Mouse (Mus musculus) intestine, embryonic 15.5 days (tissue): ENCODE results near the gene Zbtb7b. TPM values are rescaled to one million over a fixed set of nuclear protein-coding genes. Genes with fewer than 3 reads are reported as not detected.

Experiments used
- ATAC-seq: fragments of 200-750 bp; cut with Nextera tagmentation; 2 replicates; pipeline ENCODE4 v1.8.0; 2017; ENCODE audit warnings: moderate TSS enrichment, moderate library complexity
- H3K27ac ChIP-seq: fragments of 300-500 bp; sonication (generic); 2 replicates; pipeline ENCODE4 v1.5.1; 2015; ENCODE audit warnings: mild to moderate bottlenecking, inconsistent platforms
- H3K27me3 ChIP-seq: fragments of 300-500 bp; sonication (generic); replicated peaks from 2 replicates; pipeline ENCODE4 v1.6.1; 2015; ENCODE audit warnings: inconsistent platforms
- H3K36me3 ChIP-seq: fragments of 300-500 bp; sonication (generic); 2 replicates; pipeline ENCODE4 v1.6.1; 2015; ENCODE audit warnings: inconsistent platforms
- H3K4me1 ChIP-seq: fragments of 300-500 bp; sonication (generic); replicated peaks from 2 replicates; pipeline ENCODE4 v1.6.1; 2015; ENCODE audit warnings: inconsistent platforms
- H3K4me2 ChIP-seq: fragments of 300-500 bp; sonication (generic); replicated peaks from 2 replicates; pipeline ENCODE4 v1.6.1; 2015; ENCODE audit warnings: mild to moderate bottlenecking, inconsistent platforms
- H3K4me3 ChIP-seq: fragments of 300-500 bp; sonication (generic); replicated peaks from 2 replicates; pipeline ENCODE4 v1.5.1; 2015; ENCODE audit warnings: inconsistent platforms
- H3K9ac ChIP-seq: fragments of 300-500 bp; sonication (generic); 2 replicates; pipeline ENCODE4 v1.6.1; 2015; ENCODE audit warnings: inconsistent platforms
- H3K9me3 ChIP-seq: fragments of 300-500 bp; sonication (generic); 2 replicates; pipeline ENCODE4 v1.6.1; 2016; ENCODE audit warnings: inconsistent platforms
- WGBS: fragments of 180-500 bp; shearing (Covaris S2); methylation state at CpG from one replicate; pipeline ENCODE4 v1.1.7; 2015; 5-methylcytosine and 5-hydroxymethylcytosine counted together
- polyA plus RNA-seq: library from polyadenylated mRNA; unstranded; fragments of >200 nt; fragmentation: Nextera tagmentation; extraction: Ambion mirVana; gene quantifications from 2 replicates; pipeline ENCODE4 v1.2.1, GENCODE M21; 2015

Zbtb7b gene
- polyA plus RNA-seq, 1 experiment from 2014 or later = 8.9 TPM

- peak overlapping the region; percentile 36; the same call in 1 of the 2 replicates for H3K27ac ChIP-seq
- no peak overlapping the region for H3K9ac ChIP-seq
- H3K4me2 ChIP-seq = peak overlapping the region; percentile 84; the same call in 1 of the 2 replicates
- no peaks in the 10 kb centered on the region for H3K9me3 ChIP-seq
- no peak overlapping the region for H3K4me3 ChIP-seq
- peaks cover 51% of the 10 kb centered on the region for H3K4me1 ChIP-seq
- WGBS = 85% methylated on average over 5 of the region's 5 CpGs
- H3K36me3 ChIP-seq = peaks cover 18% of the 10 kb centered on the region
- ATAC-seq = peak; percentile 31; the same call in 1 of the 2 replicates
- H3K27me3 ChIP-seq = no peaks in the 10 kb centered on the region
Observed at GRCm38 (mm10) chr3:89424416-89425140, 30.0 kb upstream of the Zbtb7b start.

GRCm38 (mm10) chr3:89422556-89423205 lies 28.1 kb upstream of the Zbtb7b start:
- Histone ChIP-seq H3K9ac (peak overlapping the region; percentile 74; the same call in 1 of the 2 replicates), H3K4me1 (peaks cover 52% of the 10 kb centered on the region), H3K36me3 (peaks cover 13% of the 10 kb centered on the region), H3K4me3 (peak overlapping the region; percentile 48), H3K27ac (no peak overlapping the region), H3K9me3 (no peaks in the 10 kb centered on the region), H3K4me2 (peak overlapping the region; percentile 84), H3K27me3 (no peaks in the 10 kb centered on the region)
- 69% methylated on average over 6 of the region's 6 CpGs for WGBS
- no peak for ATAC-seq

GRCm38 (mm10) chr3:89421810-89422473 lies 27.4 kb upstream of the Zbtb7b start:
- Histone ChIP-seq H3K4me1 (peaks cover 52% of the 10 kb centered on the region), H3K27me3 (no peaks in the 10 kb centered on the region), H3K9me3 (no peaks in the 10 kb centered on the region), H3K4me2 (peak overlapping the region; percentile 84), H3K36me3 (peaks cover 8% of the 10 kb centered on the region), H3K9ac (peak overlapping the region; percentile 74), H3K4me3 (peak overlapping the region; percentile 48), H3K27ac (peak overlapping the region; percentile 91)
- WGBS = 11% methylated on average over 22 of the region's 22 CpGs
- no peak for ATAC-seq

GRCm38 (mm10) chr3:89421002-89421774 lies 26.6 kb upstream of the Zbtb7b start:
- Histone ChIP-seq H3K27ac (peak overlapping the region; percentile 91), H3K4me1 (peaks cover 52% of the 10 kb centered on the region), H3K4me3 (peak overlapping the region; percentile 48), H3K27me3 (no peaks in the 10 kb centered on the region), H3K9ac (peak overlapping the region; percentile 74), H3K4me2 (peak overlapping the region; percentile 84), H3K36me3 (peaks cover 9% of the 10 kb centered on the region; the same call in 1 of the 2 replicates), H3K9me3 (no peaks in the 10 kb centered on the region)
- 3% methylated on average over 11 of the region's 11 CpGs for WGBS
- peak; percentile 64 for ATAC-seq

- WGBS = 48% methylated on average over 2 of the region's 2 CpGs
- peak overlapping the region; percentile 91 for H3K27ac ChIP-seq
- H3K4me3 ChIP-seq = peak overlapping the region; percentile 48
- peak overlapping the region; percentile 84 for H3K4me2 ChIP-seq
- no peak overlapping the region for H3K9ac ChIP-seq
- H3K36me3 ChIP-seq = peaks cover 16% of the 10 kb centered on the region
- H3K27me3 ChIP-seq = no peaks in the 10 kb centered on the region
- ATAC-seq = no peak
- peaks cover 52% of the 10 kb centered on the region for H3K4me1 ChIP-seq
- no peaks in the 10 kb centered on the region for H3K9me3 ChIP-seq
Observed at GRCm38 (mm10) chr3:89420421-89420820, 25.8 kb upstream of the Zbtb7b start.

GRCm38 (mm10) chr3:89419981-89420380 lies 25.4 kb upstream of the Zbtb7b start:
- Histone ChIP-seq H3K27ac (peak overlapping the region; percentile 97), H3K36me3 (peaks cover 16% of the 10 kb centered on the region), H3K4me1 (peaks cover 48% of the 10 kb centered on the region), H3K27me3 (no peaks in the 10 kb centered on the region), H3K9me3 (no peaks in the 10 kb centered on the region), H3K4me3 (peak overlapping the region; percentile 51), H3K4me2 (peak overlapping the region; percentile 84), H3K9ac (peak overlapping the region; percentile 60)
- 19% methylated on average over 3 of the region's 3 CpGs for WGBS
- ATAC-seq = no peak

- Histone ChIP-seq H3K36me3 (peaks cover 19% of the 10 kb centered on the region), H3K4me1 (peaks cover 45% of the 10 kb centered on the region), H3K27me3 (no peaks in the 10 kb centered on the region), H3K27ac (peak overlapping the region; percentile 97), H3K4me3 (peak overlapping the region; percentile 51), H3K9me3 (no peaks in the 10 kb centered on the region), H3K4me2 (peak overlapping the region; percentile 84), H3K9ac (peak overlapping the region; percentile 60)
- ATAC-seq = no peak
- 1% methylated on average over 9 of the region's 9 CpGs for WGBS
Observed at GRCm38 (mm10) chr3:89419571-89419970, 25.0 kb upstream of the Zbtb7b start.

GRCm38 (mm10) chr3:89418861-89419250 lies 24.3 kb upstream of the Zbtb7b start:
- no peaks in the 10 kb centered on the region for H3K9me3 ChIP-seq
- H3K9ac ChIP-seq = peak overlapping the region; percentile 60
- peaks cover 22% of the 10 kb centered on the region for H3K36me3 ChIP-seq
- peak; percentile 48 for ATAC-seq
- H3K27me3 ChIP-seq = no peaks in the 10 kb centered on the region
- peaks cover 37% of the 10 kb centered on the region for H3K4me1 ChIP-seq
- H3K4me2 ChIP-seq = peak overlapping the region; percentile 84
- peak overlapping the region; percentile 97 for H3K27ac ChIP-seq
- WGBS = under 1% methylated on average over 16 of the region's 16 CpGs
- H3K4me3 ChIP-seq = peak overlapping the region; percentile 51

- under 1% methylated on average over 39 of the region's 39 CpGs for WGBS
- peak; percentile 95 for ATAC-seq
Observed at GRCm38 (mm10) chr3:89418170-89418860, 23.7 kb upstream of the Zbtb7b start, which contains the start of the genes Cks1b and Shc1. TSS of gene Cks1b (minus strand) at chr3:89418383. TSS of gene Shc1 (plus strand) at chr3:89418443.

GRCm38 (mm10) chr3:89417840-89418169 lies 23.2 kb upstream of the Zbtb7b start:
- Histone ChIP-seq H3K4me2 (peak overlapping the region; percentile 68), H3K9me3 (no peaks in the 10 kb centered on the region), H3K4me1 (peaks cover 27% of the 10 kb centered on the region), H3K27me3 (no peaks in the 10 kb centered on the region), H3K9ac (peak overlapping the region; percentile 62), H3K4me3 (peak overlapping the region; percentile 51), H3K36me3 (peaks cover 23% of the 10 kb centered on the region), H3K27ac (peak overlapping the region; percentile 97)
- 0% methylated on average over 20 of the region's 20 CpGs for WGBS
- ATAC-seq = peak; percentile 46

More at GRCm38 (mm10) chr3:89418170-89418860, 23.7 kb upstream of the Zbtb7b start, which contains the start of the genes Cks1b and Shc1:
- Histone ChIP-seq H3K9me3 (no peaks in the 10 kb centered on the region), H3K9ac (peak within 1 kb of the TSS; percentile 62), H3K4me3 (peak within 1 kb of the TSS; percentile 51), H3K27me3 (no peaks in the 10 kb centered on the region), H3K4me1 (peaks cover 32% of the 10 kb centered on the region), H3K4me2 (peak within 1 kb of the TSS; percentile 84), H3K27ac (peak within 1 kb of the TSS; percentile 97), H3K36me3 (peaks cover 23% of the 10 kb centered on the region)

- Histone ChIP-seq H3K36me3 (peaks cover 23% of the 10 kb centered on the region), H3K27me3 (no peaks in the 10 kb centered on the region), H3K27ac (peak overlapping the region; percentile 97; the same call in 1 of the 2 replicates), H3K9ac (peak overlapping the region; percentile 62), H3K4me3 (peak overlapping the region; percentile 51), H3K9me3 (no peaks in the 10 kb centered on the region), H3K4me1 (peaks cover 22% of the 10 kb centered on the region), H3K4me2 (peak overlapping the region; percentile 68)
- 17% methylated on average over 2 of the region's 2 CpGs for WGBS
- ATAC-seq = no peak
Observed at GRCm38 (mm10) chr3:89417131-89417530, 22.6 kb upstream of the Zbtb7b start.
